Mouse (Mus musculus) intestine, embryonic 16.5 days (tissue): Measurements from ENCODE around the gene Cntn3. TPM values are rescaled to one million over a fixed set of nuclear protein-coding genes. Genes with fewer than 3 reads are reported as not detected.
"Not testable (repeated sequence)": the region's sequence is repeated elsewhere in the genome, so short reads cannot be mapped to it uniquely, and the experiment has no call there.

Source experiments
- ATAC-seq: fragments of 200-750 bp; cut with Nextera tagmentation; 2 replicates; pipeline ENCODE4 v1.8.0; 2017; ENCODE audit warnings: moderate TSS enrichment, moderate library complexity
- H3K27ac ChIP-seq: fragments of 300-500 bp; sonication (generic); 2 replicates; pipeline ENCODE4 v1.5.1; 2014; ENCODE audit warnings: mild to moderate bottlenecking, low read length
- H3K27me3 ChIP-seq: fragments of 300-500 bp; sonication (generic); replicated peaks from 2 replicates; pipeline ENCODE4 v1.6.1; 2014; ENCODE audit warnings: low read length, control low read depth, mixed read lengths; ENCODE audit not compliant: control insufficient read depth, insufficient read depth
- H3K36me3 ChIP-seq: fragments of 300-500 bp; sonication (generic); 2 replicates; pipeline ENCODE4 v1.6.1; 2014; ENCODE audit warnings: low read length, control low read depth; ENCODE audit not compliant: control insufficient read depth, insufficient read depth
- H3K4me1 ChIP-seq: fragments of 300-500 bp; sonication (generic); 2 replicates; pipeline ENCODE4 v1.6.1; 2014; ENCODE audit warnings: low read length, control low read depth, mixed read lengths; ENCODE audit not compliant: control insufficient read depth, insufficient read depth
- H3K4me2 ChIP-seq: fragments of 300-500 bp; sonication (generic); 2 replicates; pipeline ENCODE4 v1.6.1; 2014; ENCODE audit warnings: low read depth, low read length, control low read depth
- H3K4me3 ChIP-seq: fragments of 300-500 bp; sonication (generic); 2 replicates; pipeline ENCODE4 v1.5.1; 2014; ENCODE audit warnings: mild to moderate bottlenecking, low read length
- H3K9ac ChIP-seq: fragments of 300-500 bp; sonication (generic); 2 replicates; pipeline ENCODE4 v1.6.1; 2014; ENCODE audit warnings: low read depth, low read length
- H3K9me3 ChIP-seq: fragments of 300-500 bp; sonication (generic); 2 replicates; pipeline ENCODE4 v1.6.1; 2016; ENCODE audit warnings: low read length, control low read depth; ENCODE audit not compliant: control insufficient read depth
- WGBS: fragments of 180-500 bp; shearing (Covaris S2); extraction: QIAGEN DNeasy Blood & Tissue Kit; methylation state at CpG from one replicate; pipeline ENCODE4 v1.1.7; 2014; 5-methylcytosine and 5-hydroxymethylcytosine counted together
- polyA plus RNA-seq: library from polyadenylated mRNA; unstranded; fragments of >200 nt; fragmentation: Nextera tagmentation; extraction: Ambion mirVana; gene quantifications from 2 replicates; pipeline ENCODE4 v1.2.1, GENCODE M21; 2015

Gene Cntn3
- polyA plus RNA-seq: 0.89 and 0.97 TPM in 2 replicates

- ATAC-seq, H3K4me2 ChIP-seq: not testable (repeated sequence)
Measured at GRCm38 (mm10) chr6:102573001-102573400, at the start of gene Cntn3. Gene Cntn3 (minus strand): TSS chr6:102573101.

GRCm38 (mm10) chr6:102600773-102601172 is 27.9 kb upstream of the Cntn3 start:
- no peak overlapping the region for H3K4me3 ChIP-seq
- H3K27me3 ChIP-seq: no peaks in the 10 kb centered on the region
- no peaks in the 10 kb centered on the region for H3K9me3 ChIP-seq
- H3K9ac ChIP-seq: no peak overlapping the region
- ATAC-seq: no peak
- WGBS: 73% methylated on average over 2 of the region's 2 CpGs
- H3K36me3 ChIP-seq: no peaks in the 10 kb centered on the region
- no peak overlapping the region for H3K27ac ChIP-seq
- H3K4me2 ChIP-seq: no peak overlapping the region
- no peaks in the 10 kb centered on the region for H3K4me1 ChIP-seq

More at GRCm38 (mm10) chr6:102573001-102573400, at the start of gene Cntn3:
- H3K27me3 ChIP-seq, H3K9me3 ChIP-seq, H3K9ac ChIP-seq, H3K27ac ChIP-seq, H3K36me3 ChIP-seq, H3K4me3 ChIP-seq, H3K4me1 ChIP-seq: not testable (repeated sequence)
- WGBS: 98% methylated on average over 4 of the region's 20 CpGs

- Histone ChIP-seq H3K4me3 (no peak overlapping the region), H3K27me3 (no peaks in the 10 kb centered on the region), H3K27ac (no peak overlapping the region), H3K4me1 (no peaks in the 10 kb centered on the region), H3K4me2 (no peak overlapping the region), H3K9me3 (no peaks in the 10 kb centered on the region), H3K36me3 (no peaks in the 10 kb centered on the region), H3K9ac (no peak overlapping the region)
- ATAC-seq: no peak
- WGBS: 63% methylated on average over 2 of the region's 2 CpGs
Measured at GRCm38 (mm10) chr6:102597756-102598155, 24.9 kb upstream of the Cntn3 start.

GRCm38 (mm10) chr6:102590151-102590550 is 17.2 kb upstream of the Cntn3 start:
- no peak overlapping the region for H3K4me3 ChIP-seq
- H3K9me3 ChIP-seq: no peaks in the 10 kb centered on the region
- no peaks in the 10 kb centered on the region for H3K4me1 ChIP-seq
- no peak overlapping the region for H3K9ac ChIP-seq
- ATAC-seq: no peak
- 94% methylated on average over 4 of the region's 4 CpGs for WGBS
- no peak overlapping the region for H3K27ac ChIP-seq
- no peaks in the 10 kb centered on the region for H3K36me3 ChIP-seq
- H3K27me3 ChIP-seq: no peaks in the 10 kb centered on the region
- no peak overlapping the region for H3K4me2 ChIP-seq

DNA sequence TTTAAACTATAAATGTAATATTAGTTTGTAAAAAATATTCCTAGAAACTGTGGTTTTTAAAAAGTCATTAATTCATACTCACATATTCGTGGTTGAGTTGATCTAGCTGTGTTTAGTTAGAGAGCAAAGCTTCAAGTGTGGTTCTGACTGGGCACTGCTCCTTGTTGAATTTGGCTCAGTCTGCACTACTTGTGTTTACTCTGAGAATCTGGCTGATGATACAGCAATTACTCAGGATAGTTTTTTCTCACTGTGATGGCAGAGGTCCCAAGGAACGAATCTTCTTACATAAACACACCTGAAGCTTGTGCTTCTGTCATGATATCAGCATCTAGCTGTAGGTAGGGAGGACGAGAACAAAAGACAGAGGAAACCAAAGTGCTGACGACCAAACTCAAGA is 16.4 kb upstream of the Cntn3 start:
- ATAC-seq: no peak
- H3K36me3 ChIP-seq: no peaks in the 10 kb centered on the region
- no peak overlapping the region for H3K4me2 ChIP-seq
- H3K27me3 ChIP-seq: no peaks in the 10 kb centered on the region
- H3K27ac ChIP-seq: no peak overlapping the region
- no peaks in the 10 kb centered on the region for H3K9me3 ChIP-seq
- no peaks in the 10 kb centered on the region for H3K4me1 ChIP-seq
- H3K4me3 ChIP-seq: no peak overlapping the region
- H3K9ac ChIP-seq: no peak overlapping the region
- WGBS: 33% methylated on average over 4 of the region's 4 CpGs

DNA sequence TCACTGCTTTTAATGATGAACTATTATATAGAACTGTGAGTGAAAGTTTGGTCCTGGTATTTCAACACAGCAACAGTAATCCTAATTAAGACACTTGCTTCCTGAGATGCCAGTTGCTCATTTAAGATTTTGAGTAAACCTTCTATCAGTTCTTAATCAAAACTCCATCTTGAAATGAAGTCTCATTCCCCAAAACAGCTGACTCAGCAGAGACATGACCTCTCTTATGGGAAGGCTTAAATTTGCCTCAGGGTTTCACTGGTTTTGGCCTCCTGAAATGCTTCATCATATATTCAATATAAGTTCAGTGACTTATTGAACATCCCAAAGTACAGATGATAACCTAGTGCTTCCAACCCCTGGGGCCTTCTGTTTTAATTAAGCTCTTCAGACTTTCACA is 13.2 kb upstream of the Cntn3 start:
- Histone ChIP-seq H3K9me3 (no peaks in the 10 kb centered on the region), H3K4me1 (no peaks in the 10 kb centered on the region), H3K27ac (no peak overlapping the region), H3K27me3 (no peaks in the 10 kb centered on the region), H3K4me3 (no peak overlapping the region), H3K36me3 (no peaks in the 10 kb centered on the region), H3K4me2 (no peak overlapping the region), H3K9ac (no peak overlapping the region)
- no peak for ATAC-seq

- H3K4me1 ChIP-seq: no peaks in the 10 kb centered on the region
- H3K9me3 ChIP-seq: no peaks in the 10 kb centered on the region
- H3K27ac ChIP-seq: no peak overlapping the region
- H3K4me3 ChIP-seq: no peak overlapping the region
- no peak for ATAC-seq
- no peaks in the 10 kb centered on the region for H3K27me3 ChIP-seq
- no peak overlapping the region for H3K9ac ChIP-seq
- WGBS: 88% methylated on average over 2 of the region's 2 CpGs
- no peak overlapping the region for H3K4me2 ChIP-seq
- H3K36me3 ChIP-seq: no peaks in the 10 kb centered on the region
Measured at GRCm38 (mm10) chr6:102583578-102583977, 10.7 kb upstream of the Cntn3 start.

DNA sequence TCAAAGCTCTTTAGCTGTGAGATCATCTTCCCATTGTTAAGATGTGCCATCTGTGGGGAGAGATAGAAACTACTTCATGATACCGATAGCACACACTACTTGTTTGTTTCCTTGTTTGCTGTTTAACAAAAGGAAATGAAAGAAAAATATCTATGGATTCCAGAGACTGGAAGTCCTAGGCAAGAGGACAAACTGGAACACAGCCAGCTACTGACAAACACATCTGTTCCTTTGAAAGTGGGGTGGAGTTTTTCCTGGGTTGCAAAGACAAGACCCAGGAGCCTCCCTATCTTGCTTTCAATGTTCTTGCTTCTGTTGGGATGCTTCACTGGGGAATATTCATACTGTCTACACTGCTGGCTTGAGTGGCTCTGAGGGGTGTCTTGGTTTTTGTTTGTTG is 5.4 kb downstream of the Cntn3 start:
- no peaks in the 10 kb centered on the region for H3K36me3 ChIP-seq
- no peak overlapping the region for H3K9ac ChIP-seq
- no peaks in the 10 kb centered on the region for H3K4me1 ChIP-seq
- H3K9me3 ChIP-seq: no peaks in the 10 kb centered on the region
- H3K4me2 ChIP-seq: no peak overlapping the region
- no peak for ATAC-seq
- 69% methylated on average over 1 of the region's 1 CpGs for WGBS
- no peak overlapping the region for H3K4me3 ChIP-seq
- H3K27me3 ChIP-seq: peaks cover 5% of the 10 kb centered on the region
- no peak overlapping the region for H3K27ac ChIP-seq

GRCm38 (mm10) chr6:102565228-102565627 is 7.7 kb downstream of the Cntn3 start:
- no peaks in the 10 kb centered on the region for H3K9me3 ChIP-seq
- no peak for ATAC-seq
- peaks cover 5% of the 10 kb centered on the region for H3K27me3 ChIP-seq
- H3K36me3 ChIP-seq: no peaks in the 10 kb centered on the region
- H3K4me2 ChIP-seq: no peak overlapping the region
- H3K4me1 ChIP-seq: no peaks in the 10 kb centered on the region
- 91% methylated on average over 1 of the region's 1 CpGs for WGBS
- H3K27ac ChIP-seq: no peak overlapping the region
- H3K9ac ChIP-seq: no peak overlapping the region
- H3K4me3 ChIP-seq: no peak overlapping the region

- 1% methylated on average over 52 of the region's 63 CpGs for WGBS
- Histone ChIP-seq H3K4me3 (peak overlapping the region; percentile 57), H3K4me1 (no peaks in the 10 kb centered on the region), H3K27me3 (peaks cover 5% of the 10 kb centered on the region), H3K27ac (no peak overlapping the region), H3K9ac (peak overlapping the region; percentile 65), H3K36me3 (no peaks in the 10 kb centered on the region), H3K4me2 (peak overlapping the region; percentile 93), H3K9me3 (no peaks in the 10 kb centered on the region)
- peak; percentile 98 for ATAC-seq
Measured at GRCm38 (mm10) chr6:102564011-102564731, 8.7 kb downstream of the Cntn3 start.
